Mouse (Mus musculus): Measurements from ENCODE around the gene Wdr35. TPM values are rescaled to one million over a fixed set of nuclear protein-coding genes. Genes with fewer than 3 reads are reported as not detected.

Gene Wdr35
- polyA plus RNA-seq, 1 experiment from 2014 or later: 22.1 TPM

DNA sequence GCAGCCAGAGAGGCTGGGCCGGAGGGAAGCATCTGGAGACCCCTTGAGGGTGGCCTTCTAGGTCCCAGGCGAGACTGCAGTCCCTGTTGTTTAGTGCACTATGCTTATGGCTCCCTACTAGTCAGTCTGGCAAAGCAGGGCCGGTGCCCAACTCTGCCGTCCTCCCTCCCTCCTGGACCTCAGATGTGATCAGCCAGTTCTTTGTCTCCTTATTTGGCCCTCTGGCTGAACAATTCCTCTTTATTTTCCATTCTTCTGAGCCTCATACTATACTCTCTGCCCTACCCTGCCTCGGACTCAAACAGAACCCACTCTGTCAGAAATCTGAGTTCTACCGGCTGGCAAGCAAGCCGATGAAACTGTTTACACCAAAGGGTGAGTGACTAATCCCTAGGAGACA is 79.7 kb downstream of the Wdr35 start:
- Histone ChIP-seq H3K9me3 (ENCODE audit: control insufficient read depth, low read length) (no peaks in the 10 kb centered on the region), H3K27me3 (ENCODE audit: control insufficient read depth, insufficient read depth, low read depth, low read length) (no peaks in the 10 kb centered on the region), H3K27ac (ENCODE audit: low read length) (no peak overlapping the region), H3K4me1 (replicated peaks; ENCODE audit: control insufficient read depth, insufficient read depth, low read length) (peaks cover 4% of the 10 kb centered on the region), H3K4me3 (ENCODE audit: low read length) (no peak overlapping the region), H3K9ac (ENCODE audit: low read length) (no peak overlapping the region), H3K4me2 (ENCODE audit: low read depth, low read length) (no peak overlapping the region), H3K36me3 (ENCODE audit: control insufficient read depth, insufficient read depth, low read length) (no peaks in the 10 kb centered on the region)
- no peak for ATAC-seq (ENCODE audit: low read depth)
- 54% methylated on average over 7 of the region's 7 CpGs for WGBS

DNA sequence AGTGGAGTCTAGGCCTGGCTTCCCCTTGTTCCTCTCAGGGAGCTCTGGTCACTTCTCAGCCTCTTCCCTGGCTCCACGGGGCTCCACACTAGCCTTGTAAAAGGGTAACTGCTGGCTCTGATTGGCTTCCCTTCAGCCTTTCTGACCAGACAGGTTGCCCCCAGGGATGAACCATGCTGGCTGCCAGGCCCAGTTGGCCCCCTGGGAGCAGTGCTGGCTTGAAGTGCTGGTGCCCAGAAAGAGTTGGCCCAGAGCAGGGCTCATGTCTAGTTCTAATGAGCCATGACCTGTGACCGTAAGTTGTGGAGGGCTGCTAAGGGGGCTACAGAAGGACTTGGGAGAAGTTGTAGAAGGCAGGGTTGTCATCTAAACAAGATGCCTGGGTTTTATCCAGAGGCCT is 80.3 kb downstream of the Wdr35 start:
- no peak overlapping the region for H3K4me3 ChIP-seq (ENCODE audit: low read length)
- H3K27me3 ChIP-seq (ENCODE audit: control insufficient read depth, insufficient read depth, low read depth, low read length): no peaks in the 10 kb centered on the region
- peaks cover 4% of the 10 kb centered on the region for H3K4me1 ChIP-seq (replicated peaks; ENCODE audit: control insufficient read depth, insufficient read depth, low read length)
- no peaks in the 10 kb centered on the region for H3K9me3 ChIP-seq (ENCODE audit: control insufficient read depth, low read length)
- H3K4me2 ChIP-seq (ENCODE audit: low read depth, low read length): no peak overlapping the region
- H3K9ac ChIP-seq (ENCODE audit: low read length): no peak overlapping the region
- no peak for ATAC-seq (ENCODE audit: low read depth)
- 61% methylated on average over 2 of the region's 2 CpGs for WGBS
- no peaks in the 10 kb centered on the region for H3K36me3 ChIP-seq (ENCODE audit: control insufficient read depth, insufficient read depth, low read length)
- no peak overlapping the region for H3K27ac ChIP-seq (ENCODE audit: low read length)

DNA sequence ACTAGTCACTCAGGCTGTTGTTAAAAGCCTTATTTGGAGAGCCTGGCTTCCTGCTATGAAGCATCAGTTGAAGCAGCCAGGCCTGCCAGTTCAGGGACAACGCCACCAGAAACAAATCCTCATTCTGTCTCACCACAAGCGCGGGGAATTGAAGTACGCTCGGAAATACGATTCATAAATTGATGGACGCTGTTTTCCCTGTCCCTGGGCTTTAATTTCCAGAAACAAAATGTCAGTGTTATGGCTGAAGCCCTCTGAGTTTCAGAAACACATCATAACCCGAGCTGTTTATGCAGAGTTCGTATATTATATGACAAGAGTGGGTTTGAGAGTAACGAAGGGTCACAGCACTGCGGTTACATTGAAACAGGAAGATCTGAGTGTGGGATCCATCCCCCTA is 81.6 kb downstream of the Wdr35 start:
- 37% methylated on average over 11 of the region's 11 CpGs for WGBS
- no peak overlapping the region for H3K9ac ChIP-seq (ENCODE audit: low read length)
- H3K9me3 ChIP-seq (ENCODE audit: control insufficient read depth, low read length): no peaks in the 10 kb centered on the region
- H3K36me3 ChIP-seq (ENCODE audit: control insufficient read depth, insufficient read depth, low read length): no peaks in the 10 kb centered on the region
- no peak overlapping the region for H3K4me3 ChIP-seq (ENCODE audit: low read length)
- no peaks in the 10 kb centered on the region for H3K27me3 ChIP-seq (ENCODE audit: control insufficient read depth, insufficient read depth, low read depth, low read length)
- no peak for ATAC-seq (ENCODE audit: low read depth)
- peaks cover 4% of the 10 kb centered on the region for H3K4me1 ChIP-seq (replicated peaks; ENCODE audit: control insufficient read depth, insufficient read depth, low read length)
- H3K27ac ChIP-seq (ENCODE audit: low read length): no peak overlapping the region
- no peak overlapping the region for H3K4me2 ChIP-seq (ENCODE audit: low read depth, low read length)

DNA sequence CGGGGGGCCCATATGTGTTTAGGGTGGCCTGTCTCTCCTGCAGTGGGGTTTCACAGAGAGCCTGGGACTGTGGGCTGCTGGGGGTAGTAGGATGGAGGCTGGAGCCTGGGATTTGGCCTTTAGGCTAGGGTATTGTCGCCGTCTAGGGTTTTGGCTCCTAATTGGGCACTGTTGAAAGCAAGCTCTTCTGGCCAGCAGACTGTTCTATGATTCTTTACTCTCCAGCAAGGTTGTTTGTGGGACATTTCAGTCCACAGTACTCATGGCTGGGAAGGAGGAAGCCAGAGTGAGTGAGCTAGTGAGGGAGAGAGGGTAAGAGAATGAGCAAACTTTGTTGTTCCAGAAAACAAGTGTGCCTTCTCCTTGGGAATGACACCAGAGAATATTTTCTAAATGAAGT is 85.8 kb downstream of the Wdr35 start:
- H3K4me3 ChIP-seq (ENCODE audit: low read length): no peak overlapping the region
- peaks cover 4% of the 10 kb centered on the region for H3K4me1 ChIP-seq (replicated peaks; ENCODE audit: control insufficient read depth, insufficient read depth, low read length)
- H3K4me2 ChIP-seq (ENCODE audit: low read depth, low read length): no peak overlapping the region
- H3K9ac ChIP-seq (ENCODE audit: low read length): no peak overlapping the region
- ATAC-seq (ENCODE audit: low read depth): no peak
- H3K36me3 ChIP-seq (ENCODE audit: control insufficient read depth, insufficient read depth, low read length): no peaks in the 10 kb centered on the region
- H3K9me3 ChIP-seq (ENCODE audit: control insufficient read depth, low read length): no peaks in the 10 kb centered on the region
- 88% methylated on average over 3 of the region's 3 CpGs for WGBS
- no peak overlapping the region for H3K27ac ChIP-seq (ENCODE audit: low read length)
- H3K27me3 ChIP-seq (ENCODE audit: control insufficient read depth, insufficient read depth, low read depth, low read length): no peaks in the 10 kb centered on the region

- Histone ChIP-seq H3K4me3 (ENCODE audit: low read length) (no peak overlapping the region), H3K4me1 (replicated peaks; ENCODE audit: control insufficient read depth, insufficient read depth, low read length) (peaks cover under 1% of the 10 kb centered on the region), H3K27ac (ENCODE audit: low read length) (no peak overlapping the region), H3K36me3 (ENCODE audit: control insufficient read depth, insufficient read depth, low read length) (no peaks in the 10 kb centered on the region), H3K4me2 (ENCODE audit: low read depth, low read length) (no peak overlapping the region), H3K9me3 (ENCODE audit: control insufficient read depth, low read length) (no peaks in the 10 kb centered on the region), H3K9ac (ENCODE audit: low read length) (no peak overlapping the region), H3K27me3 (ENCODE audit: control insufficient read depth, insufficient read depth, low read depth, low read length) (no peaks in the 10 kb centered on the region)
- 81% methylated on average over 9 of the region's 9 CpGs for WGBS
- no peak for ATAC-seq (ENCODE audit: low read depth)
Measured at GRCm38 (mm10) chr12:9059965-9060364, 86.3 kb downstream of the Wdr35 start.

- WGBS: 58% methylated on average over 6 of the region's 6 CpGs
- Histone ChIP-seq H3K27ac (ENCODE audit: low read length) (no peak overlapping the region), H3K27me3 (ENCODE audit: control insufficient read depth, insufficient read depth, low read depth, low read length) (no peaks in the 10 kb centered on the region), H3K9ac (ENCODE audit: low read length) (no peak overlapping the region), H3K36me3 (ENCODE audit: control insufficient read depth, insufficient read depth, low read length) (no peaks in the 10 kb centered on the region), H3K4me3 (ENCODE audit: low read length) (no peak overlapping the region), H3K4me2 (ENCODE audit: low read depth, low read length) (no peak overlapping the region), H3K9me3 (ENCODE audit: control insufficient read depth, low read length) (no peaks in the 10 kb centered on the region), H3K4me1 (replicated peaks; ENCODE audit: control insufficient read depth, insufficient read depth, low read length) (no peaks in the 10 kb centered on the region)
- ATAC-seq (ENCODE audit: low read depth): no peak
Measured at GRCm38 (mm10) chr12:9063611-9064010, 89.9 kb downstream of the Wdr35 start.

- H3K4me3 ChIP-seq (ENCODE audit: low read length): no peak overlapping the region
- no peak overlapping the region for H3K4me2 ChIP-seq (ENCODE audit: low read depth, low read length)
- H3K9me3 ChIP-seq (ENCODE audit: control insufficient read depth, low read length): no peaks in the 10 kb centered on the region
- no peak overlapping the region for H3K27ac ChIP-seq (ENCODE audit: low read length)
- 70% methylated on average over 1 of the region's 1 CpGs for WGBS
- ATAC-seq (ENCODE audit: low read depth): no peak
- H3K9ac ChIP-seq (ENCODE audit: low read length): no peak overlapping the region
- no peaks in the 10 kb centered on the region for H3K36me3 ChIP-seq (ENCODE audit: control insufficient read depth, insufficient read depth, low read length)
- H3K27me3 ChIP-seq (ENCODE audit: control insufficient read depth, insufficient read depth, low read depth, low read length): no peaks in the 10 kb centered on the region
- H3K4me1 ChIP-seq (replicated peaks; ENCODE audit: control insufficient read depth, insufficient read depth, low read length): no peaks in the 10 kb centered on the region
Measured at GRCm38 (mm10) chr12:9071058-9071457, 97.4 kb downstream of the Wdr35 start.

- peak; percentile 54; the same call in 1 of the 2 replicates for ATAC-seq (ENCODE audit: low read depth)
- no peak overlapping the region for H3K27ac ChIP-seq (ENCODE audit: low read length)
- H3K9me3 ChIP-seq (ENCODE audit: control insufficient read depth, low read length): no peaks in the 10 kb centered on the region
- H3K4me2 ChIP-seq (ENCODE audit: low read depth, low read length): no peak overlapping the region
- no peak overlapping the region for H3K4me3 ChIP-seq (ENCODE audit: low read length)
- no peak overlapping the region for H3K9ac ChIP-seq (ENCODE audit: low read length)
- H3K27me3 ChIP-seq (ENCODE audit: control insufficient read depth, insufficient read depth, low read depth, low read length): no peaks in the 10 kb centered on the region
- 18% methylated on average over 4 of the region's 4 CpGs for WGBS
- H3K4me1 ChIP-seq (replicated peaks; ENCODE audit: control insufficient read depth, insufficient read depth, low read length): no peaks in the 10 kb centered on the region
- H3K36me3 ChIP-seq (ENCODE audit: control insufficient read depth, insufficient read depth, low read length): no peaks in the 10 kb centered on the region
Measured at GRCm38 (mm10) chr12:9071493-9071892, 97.8 kb downstream of the Wdr35 start.

DNA sequence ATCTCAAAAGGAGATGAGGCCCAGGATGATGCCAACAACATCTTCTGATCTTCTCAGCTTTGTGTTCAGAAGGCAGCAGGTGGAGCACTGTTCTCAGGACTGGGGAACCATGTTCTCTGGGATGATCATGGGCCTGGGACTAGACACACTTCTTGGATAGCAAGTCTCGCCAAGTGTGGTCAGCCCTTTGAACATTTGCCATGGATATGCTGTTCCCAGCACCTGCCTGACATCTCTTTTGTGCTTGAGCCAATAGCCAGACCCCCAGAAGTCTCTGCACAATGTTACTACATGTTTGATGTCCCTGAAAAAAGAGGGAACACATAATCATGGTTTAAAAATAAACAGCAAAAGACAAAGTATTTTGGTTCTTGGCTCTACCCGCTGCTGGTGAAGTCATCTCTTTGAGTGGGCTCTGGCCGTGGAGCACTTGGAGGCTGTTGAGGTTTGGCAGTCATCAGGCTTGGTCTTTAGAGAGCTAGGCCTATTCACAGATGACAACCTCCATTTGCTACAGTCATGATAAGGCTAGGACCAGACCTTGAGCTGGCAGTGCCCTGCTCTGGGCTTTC is 103.9 kb downstream of the Wdr35 start:
- H3K9ac ChIP-seq (ENCODE audit: low read length): no peak overlapping the region
- H3K27me3 ChIP-seq (ENCODE audit: control insufficient read depth, insufficient read depth, low read depth, low read length): no peaks in the 10 kb centered on the region
- no peak overlapping the region for H3K4me3 ChIP-seq (ENCODE audit: low read length)
- H3K36me3 ChIP-seq (ENCODE audit: control insufficient read depth, insufficient read depth, low read length): no peaks in the 10 kb centered on the region
- no peak overlapping the region for H3K27ac ChIP-seq (ENCODE audit: low read length)
- H3K4me1 ChIP-seq (replicated peaks; ENCODE audit: control insufficient read depth, insufficient read depth, low read length): no peaks in the 10 kb centered on the region
- WGBS: 87% methylated on average over 3 of the region's 3 CpGs
- H3K9me3 ChIP-seq (ENCODE audit: control insufficient read depth, low read length): no peaks in the 10 kb centered on the region
- H3K4me2 ChIP-seq (ENCODE audit: low read depth, low read length): no peak overlapping the region
- ATAC-seq (ENCODE audit: low read depth): no peak
